Mouse (Mus musculus) embryo, embryonic 9.5 days (tissue): ENCODE measurements at regions not wholly inside any gene's neighbourhood (a gene's known extent, or its start where the extent isn't known, plus 50 kb on each side); places are given as distances from the start of the nearest gene placed in this dataset.

ENCODE experiments used
- DNase-seq: peaks from one replicate; pipeline ENCODE4 v3.0.0-alpha.2; 2017; ENCODE audit errors: extremely low spot score

DNA sequence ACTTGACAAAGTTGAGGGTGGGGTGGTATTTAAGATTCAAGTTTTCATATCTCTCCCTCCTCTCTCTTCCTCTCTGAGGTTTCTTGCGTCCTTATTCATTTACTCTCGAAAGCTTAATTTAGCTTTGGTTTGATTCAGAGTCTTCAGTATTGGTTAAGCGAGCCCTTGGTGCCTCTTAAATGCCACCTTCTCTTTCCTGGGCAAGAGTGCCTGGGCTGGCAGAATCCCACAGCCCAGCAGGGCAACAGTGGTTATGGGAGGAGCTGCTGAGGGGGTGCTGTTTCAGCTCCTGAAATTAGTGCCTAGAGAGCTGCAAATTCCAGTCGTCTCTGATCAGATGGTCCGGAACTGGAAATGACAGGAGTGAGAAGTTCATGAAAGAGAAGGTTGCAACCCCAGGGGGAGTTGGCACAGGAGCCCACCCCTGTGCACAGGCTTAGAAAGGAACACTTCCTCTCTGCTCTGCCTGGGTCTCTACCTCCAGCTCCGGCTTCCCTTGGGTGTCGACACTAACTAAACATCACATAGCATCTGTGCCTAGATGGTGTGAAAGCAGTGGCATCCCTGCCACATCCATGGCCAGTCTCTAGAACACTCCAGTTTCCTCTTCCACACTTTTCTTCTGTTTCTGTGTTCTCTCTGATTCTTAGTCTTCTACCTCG, 125.2 kb upstream of the Tent5a start:
- no peak for DNase-seq

DNA sequence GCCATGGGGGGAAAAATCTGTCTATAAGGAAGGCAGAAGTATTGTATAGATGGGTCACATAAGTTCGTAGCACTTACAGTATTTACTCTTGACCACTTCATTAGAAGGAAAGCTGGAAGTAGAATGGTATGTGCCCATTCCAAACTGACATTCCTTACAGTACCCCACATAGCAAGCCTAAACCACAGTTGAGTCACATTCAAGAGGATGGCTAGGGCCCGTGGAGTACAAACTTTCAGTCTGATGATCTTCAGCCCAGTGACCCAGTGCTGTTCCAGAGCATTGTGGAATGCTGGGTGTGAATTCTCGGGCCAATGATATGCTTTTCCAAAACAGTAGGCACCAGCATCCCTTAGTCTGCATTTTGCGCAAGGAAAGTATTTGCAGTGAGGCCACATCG, 124.2 kb upstream of the Tent5a start:
- no peak for DNase-seq

DNA sequence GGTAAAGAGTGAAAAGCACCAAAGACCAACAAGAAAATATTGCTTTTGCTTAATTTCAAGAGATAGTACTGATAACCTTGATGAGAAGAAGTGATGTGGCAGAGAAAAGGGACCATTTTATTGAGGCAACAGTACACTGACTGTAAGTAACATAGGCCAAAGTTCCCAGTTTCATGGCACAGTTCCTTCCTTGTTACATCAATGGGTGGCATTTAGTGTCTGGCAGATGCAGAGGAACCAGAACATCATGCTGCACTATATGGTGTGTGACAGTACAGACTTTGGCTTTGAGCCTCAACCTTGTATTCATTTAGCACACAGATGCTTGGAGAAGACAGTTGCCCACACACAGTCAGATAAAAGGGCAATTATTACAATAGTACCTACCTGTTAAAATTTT, 123.7 kb upstream of the Tent5a start:
- DNase-seq: no peak

DNA sequence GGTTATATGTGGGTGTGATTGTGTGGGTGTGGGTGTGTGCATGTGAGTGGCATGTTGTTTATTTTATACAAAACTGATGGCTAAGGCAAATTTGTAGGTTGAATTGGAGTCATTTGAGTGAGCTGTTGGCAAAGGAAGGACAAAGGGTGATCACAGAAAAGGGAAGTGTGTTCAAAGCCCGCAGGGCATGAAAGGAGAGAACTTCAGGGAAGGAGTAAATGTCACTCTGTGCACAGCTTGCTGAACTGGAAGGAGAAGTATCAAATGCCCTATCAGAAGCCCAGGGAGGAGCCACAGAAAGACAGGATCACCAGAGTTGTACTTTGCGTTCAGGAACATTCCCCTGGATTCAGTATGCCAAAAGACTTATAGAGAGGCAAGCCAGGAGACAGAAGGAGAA, 122.3 kb upstream of the Tent5a start:
- no peak for DNase-seq

DNA sequence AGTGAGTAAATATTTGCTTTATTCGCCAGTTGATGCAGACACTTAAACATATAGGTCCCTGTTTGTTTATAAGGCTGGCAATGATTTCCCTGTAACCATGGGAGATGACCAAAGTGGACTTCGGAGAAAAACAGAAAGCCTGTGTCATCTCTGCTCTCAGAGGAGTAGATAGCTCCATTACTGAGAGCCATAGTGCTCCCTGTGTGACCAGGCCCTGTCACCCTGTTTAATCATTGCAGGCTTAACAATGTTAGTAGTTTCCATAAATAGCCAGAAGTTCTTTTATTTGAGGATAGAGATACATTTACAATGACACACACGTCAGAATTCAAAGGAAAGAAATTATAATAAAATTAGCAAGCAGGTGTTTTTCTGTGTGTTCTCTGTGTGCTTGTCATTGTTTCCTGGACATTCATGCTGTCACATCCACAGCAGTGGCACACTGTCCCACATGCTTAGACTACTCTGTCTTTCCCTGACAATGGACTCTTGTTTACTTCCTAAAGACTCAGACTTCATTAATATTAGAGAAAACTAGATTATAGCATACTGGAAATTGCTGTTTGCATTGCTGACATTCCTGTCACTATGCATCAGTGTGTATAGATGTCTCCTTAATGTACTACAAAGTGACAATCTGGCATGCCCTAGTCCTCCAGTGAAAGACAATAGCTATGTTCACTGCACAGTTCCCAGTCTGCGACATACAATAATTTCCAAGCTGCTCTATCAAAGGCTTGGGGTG, 115.8 kb upstream of the Tent5a start:
- no peak for DNase-seq

DNA sequence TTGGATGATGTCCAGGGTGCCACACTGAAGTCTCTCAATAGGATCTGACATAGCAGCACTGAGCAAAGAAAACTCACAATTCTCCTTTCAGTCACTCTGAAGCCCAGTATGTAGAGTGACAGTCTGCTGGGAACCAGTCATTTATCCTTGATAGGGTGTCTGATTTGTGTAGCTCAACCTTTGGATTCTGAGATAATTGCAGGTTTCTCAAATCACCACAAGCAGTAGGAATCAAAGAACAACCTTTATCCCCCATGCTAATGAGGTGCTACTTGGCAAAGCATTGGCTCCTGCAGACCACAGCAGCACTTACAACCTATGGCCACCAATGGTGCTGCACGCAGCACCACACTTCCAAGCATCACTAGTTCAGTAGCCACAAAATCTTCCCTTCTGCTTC, 112.5 kb upstream of the Tent5a start:
- DNase-seq: no peak

DNA sequence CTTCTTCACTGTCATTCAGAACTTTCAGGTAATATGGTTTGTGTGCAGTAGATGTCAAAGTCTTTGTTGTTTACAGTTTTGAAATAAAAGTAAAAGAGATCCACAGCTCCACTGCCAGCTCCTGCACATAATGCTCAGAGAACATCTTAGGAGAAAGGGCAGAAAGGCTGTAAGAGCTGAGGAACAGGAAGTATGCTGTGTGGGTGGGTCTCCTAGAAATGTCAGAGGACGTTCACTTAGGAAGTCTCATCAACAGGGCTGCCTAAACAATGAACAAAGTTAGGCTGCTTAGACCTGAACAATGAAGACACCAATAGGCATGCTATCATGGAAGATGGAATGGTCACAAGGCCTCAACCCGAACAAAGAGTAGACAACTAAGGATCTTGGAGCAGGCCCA, 105.1 kb upstream of the Tent5a start:
- DNase-seq: no peak

DNA sequence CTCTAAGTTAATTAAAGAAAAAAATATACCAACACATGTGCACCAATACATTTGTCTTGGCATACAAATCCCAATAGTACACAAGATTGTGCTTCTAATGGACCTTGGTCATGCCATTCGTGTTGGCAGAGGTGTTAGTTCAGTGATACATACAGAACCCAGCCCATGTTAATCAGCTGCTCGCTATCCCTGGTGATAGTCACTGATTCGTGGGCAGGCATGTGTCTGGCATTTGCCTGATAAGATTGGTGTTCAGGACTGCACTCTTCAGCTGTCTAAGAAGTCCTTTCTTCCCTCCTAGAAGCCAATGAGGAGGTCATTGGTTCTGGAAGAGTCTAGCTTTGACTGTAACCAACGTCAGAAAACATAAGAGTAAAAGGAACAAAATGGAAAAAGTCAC, 99.7 kb upstream of the Tent5a start:
- no peak for DNase-seq

DNA sequence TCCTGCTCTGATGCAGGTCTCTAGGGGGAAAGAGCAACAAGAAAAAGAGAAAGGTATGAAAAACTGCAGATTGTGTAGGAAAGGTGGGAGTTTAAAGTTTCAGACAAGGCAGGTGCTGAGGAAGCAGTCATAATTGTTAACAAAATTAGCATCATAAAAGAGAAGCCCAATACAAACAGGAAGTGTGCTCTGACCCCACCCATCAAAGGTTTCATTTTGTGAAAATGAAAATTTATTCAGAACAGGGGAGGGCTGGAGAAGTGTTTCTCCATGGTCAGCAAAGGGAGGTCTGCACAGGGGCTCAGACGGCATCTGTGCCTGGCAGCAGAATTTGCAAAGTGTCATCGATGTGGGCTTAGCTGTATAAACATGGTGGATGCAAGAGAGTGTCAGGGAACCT, 96.8 kb upstream of the Tent5a start:
- no peak for DNase-seq

DNA sequence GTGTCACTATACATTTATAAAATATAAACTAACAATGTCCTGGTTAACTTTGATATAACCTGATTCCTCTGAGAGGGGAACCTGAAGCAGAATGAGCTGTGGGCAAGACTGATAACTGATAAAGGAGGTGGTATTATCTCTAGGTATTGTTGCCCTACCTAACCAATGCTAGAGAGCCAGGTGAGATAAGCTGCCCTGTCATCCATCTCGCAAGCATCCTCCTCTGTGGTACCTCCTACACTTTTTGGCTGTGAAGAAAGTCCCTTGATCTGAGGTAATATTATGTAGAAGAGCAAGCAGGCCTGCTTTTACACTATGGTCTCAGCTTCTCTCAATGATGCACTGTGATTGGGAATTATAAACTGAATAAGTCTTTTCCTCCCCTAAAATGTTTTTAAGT, 87.2 kb upstream of the Tent5a start:
- DNase-seq: no peak

DNA sequence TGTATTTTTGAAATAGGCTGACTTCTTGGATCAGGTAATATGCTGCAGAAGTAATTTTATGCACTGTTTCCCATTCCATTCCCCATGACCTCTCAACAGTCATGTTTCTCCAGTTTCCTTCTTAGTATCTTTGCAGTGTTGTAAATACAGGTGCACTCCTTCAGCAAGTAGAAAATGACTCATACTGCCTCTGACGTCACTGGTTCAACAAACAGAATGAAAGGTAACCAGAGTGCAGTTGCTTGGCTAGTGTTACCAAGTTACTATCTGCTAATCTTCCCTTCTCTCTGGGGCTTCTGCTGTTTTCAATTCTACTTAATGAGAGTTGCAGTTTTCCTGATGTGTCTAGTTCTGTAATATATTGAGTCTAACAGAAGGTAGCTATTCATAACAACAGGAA, 86.7 kb upstream of the Tent5a start:
- DNase-seq: no peak

DNA sequence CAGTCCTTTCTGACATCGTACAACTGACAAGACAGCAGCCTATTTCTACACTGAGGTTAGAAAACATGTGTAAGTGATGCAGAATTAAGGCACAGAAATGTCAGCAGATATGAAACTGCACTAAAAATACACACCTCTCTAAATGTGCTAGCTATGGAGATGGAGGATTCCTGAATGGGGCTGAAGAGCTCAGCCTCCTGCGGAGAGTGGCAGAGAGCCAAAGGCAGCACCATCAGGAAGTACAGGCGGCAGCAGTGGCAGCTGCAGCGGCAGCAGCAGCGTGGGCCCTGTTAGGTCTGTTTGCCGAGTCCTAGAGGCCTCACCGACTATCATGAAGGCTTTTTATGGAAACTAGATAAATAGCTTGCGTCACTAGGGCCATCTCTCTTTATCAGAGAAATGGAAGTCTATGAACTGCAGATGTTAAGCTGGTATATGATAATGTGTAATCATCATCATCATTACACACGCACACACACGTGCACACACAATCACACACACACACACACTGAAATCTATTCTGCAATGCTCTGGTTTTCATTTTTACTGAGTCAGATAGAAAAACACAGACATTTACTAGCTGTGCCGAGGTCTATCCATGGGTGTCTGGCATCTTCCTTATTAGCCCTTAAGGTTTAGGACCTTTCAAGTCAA, 83.6 kb upstream of the Tent5a start:
- no peak for DNase-seq

DNA sequence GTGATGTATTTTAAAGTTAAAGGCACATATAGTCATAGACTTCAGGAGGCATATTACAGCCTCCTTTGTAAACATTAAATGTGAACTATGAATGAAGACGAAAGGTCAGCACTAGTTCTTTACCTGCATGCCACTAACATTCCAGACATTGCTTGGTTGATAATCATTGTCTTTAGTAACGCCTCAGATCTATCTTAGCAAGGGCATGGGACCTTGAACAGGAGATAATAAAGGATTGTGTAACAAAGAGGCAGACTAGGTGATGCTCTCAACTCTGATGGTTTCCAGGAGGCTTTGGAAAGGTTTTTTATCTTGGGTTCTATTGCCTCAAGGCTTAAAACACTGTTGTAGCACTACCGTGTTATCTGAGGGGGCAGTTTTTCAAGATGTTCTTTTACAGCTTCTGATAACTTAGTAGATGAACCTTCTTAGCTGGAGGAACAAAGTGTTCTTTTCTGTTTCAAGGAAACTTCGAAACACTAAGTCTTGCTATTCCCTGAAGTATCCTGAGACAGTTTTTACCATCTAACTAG, 82.9 kb upstream of the Tent5a start:
- no peak for DNase-seq

DNA sequence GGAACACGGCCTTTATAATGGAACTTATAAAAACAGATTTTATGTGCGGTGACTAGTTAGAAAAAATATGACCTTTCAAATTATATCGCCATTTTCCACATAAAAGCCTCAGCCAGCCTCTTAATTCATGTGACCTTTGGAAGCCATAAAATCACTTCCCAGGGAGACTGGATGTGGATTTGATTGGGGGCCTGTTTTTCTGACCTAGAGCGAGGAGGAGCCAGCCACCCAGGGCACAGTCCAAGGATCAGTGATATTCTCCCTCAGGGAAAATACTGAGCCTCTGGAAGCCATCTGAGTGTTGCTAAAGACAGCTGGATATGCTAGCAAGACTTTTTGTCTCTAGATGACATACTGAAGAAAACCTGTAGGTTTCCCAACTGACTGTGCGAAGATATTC, 81.3 kb upstream of the Tent5a start:
- DNase-seq: no peak

DNA sequence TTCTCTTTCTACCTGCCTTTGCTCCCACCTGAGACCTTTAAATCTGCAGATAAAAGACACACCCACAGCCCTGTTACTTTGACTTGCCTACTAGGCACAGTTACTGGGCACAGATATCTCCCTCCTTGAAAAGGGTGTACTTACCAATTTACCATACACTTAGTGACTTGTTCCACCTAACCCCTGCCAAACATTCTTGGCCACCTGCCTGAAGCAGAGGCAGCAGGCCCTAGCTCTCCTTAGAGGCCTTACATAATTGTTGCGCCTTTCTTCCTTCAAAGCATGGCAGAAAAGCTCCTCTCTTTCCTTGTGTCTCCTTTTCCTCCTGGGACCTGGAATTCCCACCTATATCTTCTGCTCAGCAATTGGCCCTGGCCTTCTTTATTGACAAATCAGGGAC, 80.4 kb upstream of the Tent5a start:
- no peak for DNase-seq

DNA sequence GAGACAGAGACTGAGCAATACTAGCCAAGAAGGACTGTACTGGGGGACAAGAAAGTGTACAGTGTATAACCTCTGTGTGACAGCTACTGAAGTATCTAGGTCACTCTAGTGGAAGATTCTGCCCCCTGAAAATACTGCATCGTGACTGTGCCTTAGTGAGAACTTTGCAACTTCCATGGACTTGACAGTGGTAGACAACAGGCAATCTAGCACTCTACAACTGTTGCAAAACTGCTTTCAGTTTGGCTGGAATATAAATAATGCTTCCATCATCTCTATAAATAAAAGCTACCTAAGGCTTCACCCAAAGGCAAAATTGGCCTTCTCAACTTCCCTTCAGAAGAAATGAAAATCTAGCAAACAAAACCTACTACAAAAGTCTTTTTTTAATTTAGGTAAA, 74.6 kb upstream of the Tent5a start:
- no peak for DNase-seq

DNA sequence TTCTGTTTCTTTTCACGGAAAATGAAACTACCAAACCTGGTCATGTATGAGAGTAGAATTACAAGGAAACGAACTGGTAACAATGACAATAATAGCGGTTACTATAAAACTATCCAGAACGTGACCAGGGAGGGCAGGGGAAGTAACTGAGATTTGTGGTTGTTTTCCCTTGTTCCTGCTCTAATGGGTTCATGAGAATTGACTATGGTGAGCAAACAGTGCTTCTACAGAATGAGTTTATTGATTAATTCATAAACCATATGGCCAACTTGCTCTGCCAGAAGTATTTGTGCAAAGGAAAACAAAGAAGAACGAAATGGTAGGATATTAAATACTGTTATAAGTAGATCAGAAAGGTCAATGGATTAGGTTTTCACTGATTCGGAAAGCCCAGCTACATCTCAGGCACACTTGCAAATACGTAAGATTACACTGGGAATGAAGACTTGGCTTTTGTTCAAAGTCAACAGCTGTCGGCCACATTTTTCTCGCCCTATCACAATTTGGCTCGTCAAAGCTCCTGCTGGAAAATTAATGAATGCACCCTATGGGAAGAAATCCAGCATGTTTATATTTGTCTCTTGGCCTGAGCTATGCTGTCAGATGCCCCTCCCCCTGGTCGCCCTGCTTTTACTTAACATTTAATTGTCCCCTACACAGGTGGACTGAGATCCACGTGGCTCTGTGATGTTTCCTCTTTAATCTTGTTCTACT, 73.6 kb upstream of the Tent5a start:
- no peak for DNase-seq

DNA sequence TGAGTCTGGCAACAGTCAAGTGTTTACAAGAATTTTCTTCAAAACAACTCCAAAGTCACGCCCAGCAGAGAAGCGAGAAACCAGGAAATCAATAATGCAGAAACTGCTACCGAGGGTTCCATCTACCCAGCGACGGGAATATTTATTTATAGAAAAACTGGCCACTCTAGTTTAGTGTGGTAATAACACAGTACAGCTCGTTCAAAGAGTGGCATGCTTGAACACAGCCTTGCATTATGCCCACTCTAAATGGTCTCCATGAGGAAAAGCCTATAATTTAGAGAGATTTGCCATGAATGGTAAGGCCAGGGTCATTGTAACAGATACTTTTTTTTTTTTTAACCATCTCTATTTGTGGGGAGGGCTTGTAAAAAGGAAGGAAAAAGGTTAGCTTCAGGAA, 67.8 kb upstream of the Tent5a start:
- no peak for DNase-seq

DNA sequence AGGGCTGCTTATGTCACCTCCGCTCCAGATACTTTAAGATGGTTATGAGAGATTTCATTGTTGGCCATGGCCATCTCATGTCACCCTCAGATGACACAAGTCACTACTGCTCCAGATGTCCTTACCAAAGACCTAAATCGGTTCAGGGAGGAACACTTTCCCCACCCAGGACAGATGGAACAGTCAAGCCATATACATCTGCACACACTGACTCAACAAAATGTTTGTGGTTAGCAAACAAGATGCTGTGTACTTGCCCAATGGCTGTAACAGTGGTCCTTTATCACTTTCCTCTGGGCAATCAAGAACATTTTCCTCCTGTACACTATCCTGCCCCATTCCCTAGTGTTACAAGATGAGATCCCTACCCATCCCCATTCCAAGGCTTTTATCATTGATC, 64.1 kb upstream of the Tent5a start:
- DNase-seq: no peak

DNA sequence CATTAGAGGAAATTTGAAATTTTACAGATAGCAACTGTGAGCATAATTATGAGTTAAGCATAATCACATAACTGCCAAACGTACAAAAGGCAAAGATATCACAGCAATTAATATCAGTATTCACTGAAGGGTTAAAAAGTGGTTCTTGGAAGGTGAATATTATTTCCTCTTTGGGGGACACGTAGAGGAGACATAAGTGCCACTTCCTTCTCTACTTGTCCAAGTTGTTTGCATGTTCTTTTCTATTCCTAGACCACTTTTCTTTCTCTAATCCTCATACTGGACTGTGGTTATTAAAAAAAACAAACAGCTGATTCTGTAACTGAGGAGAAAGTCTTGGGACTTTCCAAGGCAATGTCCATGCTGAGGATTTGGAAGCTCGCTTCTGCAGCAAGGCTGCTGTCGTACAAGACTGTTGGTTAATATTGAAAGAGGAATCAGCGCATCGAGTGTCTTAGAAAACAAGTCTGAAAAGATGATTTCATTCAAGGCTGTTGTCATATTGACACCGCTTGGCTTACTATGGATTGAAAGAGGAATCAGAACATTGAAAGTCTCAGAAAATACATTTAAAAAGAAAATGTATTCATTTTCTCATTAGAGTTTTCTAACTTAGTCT, 61.7 kb upstream of the Tent5a start:
- no peak for DNase-seq

DNA sequence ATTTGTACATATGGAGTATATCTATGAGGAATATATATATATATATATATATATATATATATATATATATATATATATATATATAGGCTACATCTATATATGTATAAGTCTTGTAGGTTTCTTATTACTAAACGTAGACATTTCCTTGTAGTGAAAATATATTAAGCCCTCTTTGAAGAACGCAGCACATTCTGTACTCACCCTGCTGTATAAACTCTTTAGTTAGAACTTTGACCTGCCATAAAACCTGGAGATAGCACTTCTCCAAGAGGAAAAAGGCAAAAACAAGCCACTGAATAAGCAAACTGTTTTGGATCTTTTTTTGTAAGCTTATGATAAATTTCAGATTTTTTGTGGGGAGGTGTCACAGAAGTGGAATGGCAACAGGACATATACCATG, 55.3 kb upstream of the Tent5a start:
- DNase-seq: no peak

DNA sequence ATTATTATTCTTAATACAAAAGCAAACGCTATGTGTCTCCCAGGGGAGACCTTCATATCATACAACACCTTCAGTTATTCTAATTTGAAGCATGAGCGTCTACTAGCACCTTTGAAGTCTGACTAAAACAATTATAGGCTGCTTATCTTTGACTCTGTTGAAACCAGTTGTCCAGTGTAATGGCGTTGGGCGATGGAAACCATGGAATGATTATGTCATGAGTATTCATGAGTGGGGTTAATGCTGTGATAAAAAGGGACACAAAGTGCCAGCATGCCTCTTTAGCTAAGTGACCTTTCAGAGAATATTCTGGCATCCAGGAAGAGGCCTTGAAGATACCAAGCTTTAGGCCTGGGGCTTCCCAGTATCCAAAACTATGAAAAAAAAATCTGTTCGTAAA, 53.6 kb upstream of the Tent5a start:
- no peak for DNase-seq
